Mouse (Mus musculus) limb, embryonic 15.5 days (tissue): ENCODE results near the gene Itpr1. TPM values are rescaled to one million over a fixed set of nuclear protein-coding genes. Genes with fewer than 3 reads are reported as not detected.

ENCODE experiments used
- ATAC-seq: fragments of 200-750 bp; cut with Nextera tagmentation; 2 replicates; pipeline ENCODE4 v1.8.0; 2017; ENCODE audit warnings: low read depth, moderate TSS enrichment; ENCODE audit not compliant: insufficient number of reproducible peaks, low FRiP score, low TSS enrichment
- H3K27ac ChIP-seq: fragments of 300-500 bp; sonication (generic); 2 replicates; pipeline ENCODE4 v1.5.1; 2015; ENCODE audit warnings: moderate library complexity, mild to moderate bottlenecking, inconsistent platforms
- H3K27me3 ChIP-seq: fragments of 300-500 bp; sonication (generic); 2 replicates; pipeline ENCODE4 v1.6.1; 2015; ENCODE audit warnings: inconsistent platforms
- H3K36me3 ChIP-seq: fragments of 300-500 bp; sonication (generic); 2 replicates; pipeline ENCODE4 v1.6.1; 2015; ENCODE audit warnings: inconsistent platforms
- H3K4me1 ChIP-seq: fragments of 300-500 bp; sonication (generic); 2 replicates; pipeline ENCODE4 v1.6.1; 2015; ENCODE audit warnings: inconsistent platforms
- H3K4me2 ChIP-seq: fragments of 300-500 bp; sonication (generic); 2 replicates; pipeline ENCODE4 v1.6.1; 2015; ENCODE audit warnings: mild to moderate bottlenecking, inconsistent platforms
- H3K4me3 ChIP-seq: fragments of 300-500 bp; sonication (generic); 2 replicates; pipeline ENCODE4 v1.5.1; 2015; ENCODE audit warnings: mild to moderate bottlenecking, inconsistent platforms
- H3K9ac ChIP-seq: fragments of 300-500 bp; sonication (generic); 2 replicates; pipeline ENCODE4 v1.6.1; 2015; ENCODE audit warnings: inconsistent platforms
- H3K9me3 ChIP-seq: fragments of 300-500 bp; sonication (generic); 2 replicates; pipeline ENCODE4 v1.6.1; 2016; ENCODE audit warnings: inconsistent platforms
- WGBS: fragments of 180-500 bp; shearing (Covaris S2); methylation state at CpG from one replicate; pipeline ENCODE4 v1.1.7; 2015; 5-methylcytosine and 5-hydroxymethylcytosine counted together
- polyA plus RNA-seq: library from polyadenylated mRNA; unstranded; fragments of >200 nt; fragmentation: Nextera tagmentation; extraction: Ambion mirVana; gene quantifications from 2 replicates; pipeline ENCODE4 v1.2.1, GENCODE M21; 2015

The Itpr1 gene
- polyA plus RNA-seq, 1 experiment from 2014 or later, result 9.0 TPM

DNA sequence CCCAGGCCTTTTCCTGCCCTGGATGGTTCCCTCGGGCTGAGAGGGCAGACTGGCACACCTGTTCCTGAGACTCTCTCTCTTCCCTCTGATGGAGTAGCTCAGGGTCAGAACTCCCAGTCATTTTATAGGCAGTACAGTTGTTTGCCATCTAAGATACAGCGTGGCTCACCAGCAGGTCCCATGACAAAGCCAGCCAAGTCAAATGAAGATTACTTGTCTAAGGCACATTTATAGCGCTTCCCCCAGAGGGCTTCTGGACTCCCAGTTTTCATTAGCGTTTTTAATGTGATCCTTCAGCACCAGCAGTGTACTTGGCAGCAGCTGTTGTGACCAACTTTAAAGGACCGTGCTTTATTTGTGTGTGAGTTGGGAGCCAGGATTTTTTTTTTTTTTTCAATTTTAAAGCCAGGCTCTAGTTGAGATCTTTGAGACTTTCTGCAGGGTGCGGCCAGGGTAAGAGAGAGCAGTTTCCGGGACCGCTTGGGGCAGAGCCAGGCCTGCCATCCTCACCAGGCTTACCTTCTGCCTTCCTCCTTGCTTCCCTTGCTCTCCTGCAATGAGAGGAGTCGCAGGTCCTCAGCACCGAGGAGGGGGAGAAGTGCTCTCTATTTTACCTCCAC, 281.4 kb downstream of the Itpr1 start:
- Histone ChIP-seq H3K36me3 (0 out of 2 replicates have a peak, but pooled peaks cover 7% of the 10 kb centered on the region), H3K4me1 (peaks cover 15% of the 10 kb centered on the region), H3K4me3 (no peak overlapping the region), H3K9me3 (no peaks in the 10 kb centered on the region), H3K27ac (peak overlapping the region; percentile 9; the same call in 1 of the 2 replicates), H3K27me3 (no peaks in the 10 kb centered on the region), H3K4me2 (no peak overlapping the region), H3K9ac (no peak overlapping the region)
- WGBS, result 38% methylated on average over 10 of the region's 10 CpGs
- ATAC-seq, result 0 out of 2 replicates have a peak, but pooled peaks have one; percentile 55

DNA sequence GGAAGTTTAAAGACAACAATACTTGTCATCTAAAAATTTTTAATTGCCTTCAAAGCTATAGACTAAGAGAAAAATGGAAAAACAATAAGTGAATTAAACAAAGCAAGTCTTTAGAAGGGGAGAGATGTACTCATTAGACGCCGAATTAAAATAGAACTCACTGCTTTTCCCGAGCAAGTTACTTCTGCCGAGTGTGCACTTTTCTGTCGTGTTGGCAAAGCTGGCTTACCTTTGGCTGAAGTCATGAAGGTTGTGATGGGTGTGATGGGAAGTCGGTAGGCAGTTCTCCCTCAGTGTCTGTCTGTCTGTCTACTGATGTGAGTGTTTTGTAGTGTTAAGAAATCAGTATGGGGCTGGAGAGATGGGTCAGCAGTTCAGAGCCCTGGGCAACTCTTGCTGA, 282.1 kb downstream of the Itpr1 start:
- H3K27ac ChIP-seq, result no peak overlapping the region
- no peak for ATAC-seq
- H3K4me3 ChIP-seq, result no peak overlapping the region
- no peaks in the 10 kb centered on the region for H3K9me3 ChIP-seq
- WGBS, result 73% methylated on average over 6 of the region's 6 CpGs
- 0 out of 2 replicates have a peak, but pooled peaks cover 4% of the 10 kb centered on the region for H3K36me3 ChIP-seq
- no peak overlapping the region for H3K4me2 ChIP-seq
- no peaks in the 10 kb centered on the region for H3K27me3 ChIP-seq
- H3K4me1 ChIP-seq, result peaks cover 15% of the 10 kb centered on the region
- H3K9ac ChIP-seq, result no peak overlapping the region

DNA sequence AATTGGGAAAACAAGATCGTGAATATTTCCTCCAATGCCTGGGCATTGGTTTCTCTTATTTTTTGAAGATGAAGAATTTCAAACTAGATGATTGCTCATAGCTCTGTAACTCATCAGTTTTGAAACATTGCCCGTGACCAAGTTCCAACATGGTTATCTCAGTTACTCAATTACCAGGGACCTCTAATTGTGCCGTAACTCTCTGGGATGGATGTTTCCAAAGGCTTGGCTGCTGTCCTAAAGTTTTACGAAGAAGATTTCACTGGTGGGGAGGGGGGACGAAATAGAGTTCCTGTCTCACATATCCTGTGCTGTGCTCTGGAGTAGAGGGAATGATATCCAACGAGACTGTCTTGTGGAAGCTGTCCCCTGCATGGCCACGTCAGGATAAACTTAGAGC, 285.2 kb downstream of the Itpr1 start:
- no peak overlapping the region for H3K4me2 ChIP-seq

DNA sequence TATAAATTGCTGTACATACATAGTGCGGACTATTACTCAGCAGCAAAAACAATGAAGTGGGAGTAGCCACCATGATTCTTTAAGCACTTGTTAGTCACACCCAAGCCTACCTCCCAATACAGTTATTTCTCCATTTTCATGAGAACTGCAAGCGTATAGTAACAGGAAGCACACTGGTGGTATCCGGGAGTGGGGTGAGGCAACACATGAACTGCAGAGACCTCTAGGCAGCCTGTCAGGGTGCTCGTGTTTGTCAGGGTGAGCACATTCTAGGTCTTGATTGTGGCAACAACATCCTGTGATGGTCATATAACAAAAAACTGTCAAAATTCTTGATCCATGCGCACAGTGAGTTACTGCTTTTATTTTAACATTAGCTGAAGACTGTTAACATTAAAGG, 290.8 kb downstream of the Itpr1 start:
- H3K4me1 ChIP-seq, result no peaks in the 10 kb centered on the region
- peaks cover 7% of the 10 kb centered on the region; the same call in 1 of the 2 replicates for H3K36me3 ChIP-seq
- H3K9ac ChIP-seq, result no peak overlapping the region
- H3K4me3 ChIP-seq, result no peak overlapping the region
- no peaks in the 10 kb centered on the region for H3K9me3 ChIP-seq
- H3K27ac ChIP-seq, result no peak overlapping the region
- no peaks in the 10 kb centered on the region for H3K27me3 ChIP-seq
- WGBS, result 89% methylated on average over 5 of the region's 5 CpGs
- H3K4me2 ChIP-seq, result no peak overlapping the region
- ATAC-seq, result no peak

More for the DNA sequence above, 285.2 kb downstream of the Itpr1 start:
- H3K27ac ChIP-seq, result no peak overlapping the region
- peaks cover 15% of the 10 kb centered on the region for H3K4me1 ChIP-seq
- no peak overlapping the region for H3K4me3 ChIP-seq
- H3K9me3 ChIP-seq, result no peaks in the 10 kb centered on the region
- ATAC-seq, result no peak
- WGBS, result 78% methylated on average over 7 of the region's 7 CpGs
- H3K36me3 ChIP-seq, result 0 out of 2 replicates have a peak, but pooled peaks cover 4% of the 10 kb centered on the region
- H3K27me3 ChIP-seq, result no peaks in the 10 kb centered on the region
- H3K9ac ChIP-seq, result no peak overlapping the region

DNA sequence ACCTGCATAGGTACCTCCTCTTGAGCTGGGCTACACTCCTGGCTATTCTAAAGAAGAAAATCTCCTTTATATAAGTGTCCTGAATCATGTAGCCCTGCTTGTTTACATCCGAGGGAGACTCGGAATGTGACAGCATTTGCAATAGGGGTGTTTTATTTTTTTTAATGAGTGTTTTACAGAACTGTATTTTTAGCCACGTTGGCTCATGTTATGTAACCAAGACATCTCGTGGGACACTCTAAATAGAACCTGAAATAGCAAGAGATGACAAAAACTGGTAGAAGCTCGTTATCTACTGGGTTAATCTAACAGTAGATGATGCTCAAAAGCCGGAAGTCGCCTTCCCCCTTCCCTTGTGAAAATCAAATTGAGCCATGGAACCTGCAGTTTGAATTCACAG, 291.8 kb downstream of the Itpr1 start:
- ATAC-seq, result no peak
- WGBS, result 80% methylated on average over 7 of the region's 7 CpGs

DNA sequence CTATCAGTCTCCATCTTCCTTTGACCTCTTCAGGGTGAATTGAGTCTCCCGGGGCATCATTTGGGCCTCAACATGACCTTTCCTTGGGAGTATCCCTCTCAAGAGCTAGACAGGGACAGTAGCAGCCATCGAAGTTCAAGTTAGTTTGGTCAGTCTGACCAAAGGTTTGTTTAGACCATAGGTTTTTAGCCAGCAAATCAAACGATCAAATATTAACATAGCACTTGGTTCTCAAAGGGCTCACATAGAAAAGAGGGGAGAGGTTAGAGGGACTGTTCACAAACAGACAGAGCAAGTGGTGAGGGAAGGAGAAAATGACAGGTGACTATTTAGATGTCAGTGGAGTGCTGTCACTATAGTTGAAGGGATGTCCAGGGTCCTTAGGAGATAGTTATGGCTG, 293.3 kb downstream of the Itpr1 start:
- Histone ChIP-seq H3K4me3 (no peak overlapping the region), H3K4me2 (no peak overlapping the region), H3K9me3 (no peaks in the 10 kb centered on the region), H3K27ac (no peak overlapping the region), H3K36me3 (peaks cover 11% of the 10 kb centered on the region; the same call in 1 of the 2 replicates), H3K4me1 (no peaks in the 10 kb centered on the region), H3K27me3 (no peaks in the 10 kb centered on the region), H3K9ac (no peak overlapping the region)
- no peak for ATAC-seq
- WGBS, result 91% methylated on average over 3 of the region's 3 CpGs

More for the DNA sequence above, 291.8 kb downstream of the Itpr1 start:
- H3K27me3 ChIP-seq, result no peaks in the 10 kb centered on the region
- no peak overlapping the region for H3K4me2 ChIP-seq
- H3K27ac ChIP-seq, result no peak overlapping the region
- no peaks in the 10 kb centered on the region for H3K9me3 ChIP-seq
- H3K4me1 ChIP-seq, result no peaks in the 10 kb centered on the region
- H3K4me3 ChIP-seq, result no peak overlapping the region
- H3K9ac ChIP-seq, result no peak overlapping the region
- peaks cover 2% of the 10 kb centered on the region; the same call in 1 of the 2 replicates for H3K36me3 ChIP-seq

DNA sequence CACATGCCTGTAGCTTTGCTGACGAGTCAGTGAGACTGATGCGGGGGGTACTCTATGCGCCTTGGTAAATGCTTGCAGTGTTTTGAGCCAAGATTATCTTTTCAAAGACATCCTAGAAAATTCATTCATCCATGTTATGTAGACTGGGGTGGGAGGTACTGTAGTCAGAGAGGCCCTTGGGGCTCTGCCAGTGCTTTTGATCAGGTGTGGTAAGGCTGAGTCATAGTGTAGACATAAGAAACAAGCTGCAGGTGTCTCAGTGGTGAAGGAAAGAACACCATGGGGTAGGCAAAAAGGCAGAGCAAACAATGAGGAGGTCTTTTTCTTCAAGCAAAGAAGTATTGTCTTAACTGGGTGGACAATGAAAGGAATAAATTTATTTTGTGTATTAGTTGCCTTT, 294.4 kb downstream of the Itpr1 start:
- H3K27ac ChIP-seq, result no peak overlapping the region
- peaks cover 11% of the 10 kb centered on the region; the same call in 1 of the 2 replicates for H3K36me3 ChIP-seq
- WGBS, result 76% methylated on average over 3 of the region's 3 CpGs
- no peak overlapping the region for H3K4me3 ChIP-seq
- H3K4me2 ChIP-seq, result no peak overlapping the region
- no peaks in the 10 kb centered on the region for H3K27me3 ChIP-seq
- no peak overlapping the region for H3K9ac ChIP-seq
- ATAC-seq, result no peak
- no peaks in the 10 kb centered on the region for H3K9me3 ChIP-seq
- no peaks in the 10 kb centered on the region for H3K4me1 ChIP-seq

DNA sequence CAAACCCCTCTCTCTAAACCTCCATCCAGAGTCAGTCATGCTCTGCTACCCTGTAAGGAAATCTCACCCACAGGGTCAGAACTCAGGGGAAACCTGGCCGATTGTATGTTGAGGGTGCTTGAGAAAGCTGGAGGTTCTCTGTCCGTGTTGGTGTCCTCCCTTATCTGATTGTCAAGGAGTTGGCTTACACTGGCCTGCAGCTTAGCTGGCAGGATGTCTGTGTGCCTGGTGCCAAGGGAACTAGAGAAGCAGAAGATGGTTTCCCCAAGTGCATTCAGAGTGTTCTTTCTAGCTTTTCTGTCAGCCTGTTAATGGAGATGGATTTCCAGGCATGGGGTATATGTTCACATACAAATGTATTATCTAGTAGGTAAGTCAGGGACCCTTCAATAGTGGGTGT, 296.4 kb downstream of the Itpr1 start:
- no peaks in the 10 kb centered on the region for H3K27me3 ChIP-seq
- no peaks in the 10 kb centered on the region for H3K4me1 ChIP-seq
- no peak overlapping the region for H3K4me3 ChIP-seq
- no peak overlapping the region for H3K4me2 ChIP-seq
- no peak overlapping the region for H3K9ac ChIP-seq
- 79% methylated on average over 2 of the region's 2 CpGs for WGBS
- H3K9me3 ChIP-seq, result no peaks in the 10 kb centered on the region
- H3K36me3 ChIP-seq, result peaks cover 11% of the 10 kb centered on the region; the same call in 1 of the 2 replicates
- H3K27ac ChIP-seq, result no peak overlapping the region
- ATAC-seq, result no peak

DNA sequence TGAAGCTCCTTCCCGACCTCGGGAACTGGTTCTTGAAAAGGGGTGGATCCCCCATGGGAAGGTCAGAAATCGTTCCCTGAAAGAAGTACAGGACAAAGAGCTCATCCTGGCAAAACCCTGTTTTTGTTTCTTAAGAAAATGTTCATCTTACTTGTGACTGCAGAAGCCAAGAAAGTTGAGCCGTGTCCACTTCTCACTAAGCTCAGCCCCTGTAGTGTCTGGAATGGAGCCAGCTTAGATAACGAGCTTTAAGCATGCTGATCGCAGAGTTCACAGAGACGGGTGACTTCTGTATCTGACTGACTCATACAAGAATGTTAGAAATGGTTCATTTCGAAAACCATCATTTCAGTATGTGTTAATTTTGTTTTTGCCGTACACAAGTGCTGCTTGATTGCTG, 297.2 kb downstream of the Itpr1 start:
- 55% methylated on average over 9 of the region's 9 CpGs for WGBS
- Histone ChIP-seq H3K9ac (no peak overlapping the region), H3K27me3 (no peaks in the 10 kb centered on the region), H3K4me2 (no peak overlapping the region), H3K4me3 (no peak overlapping the region), H3K9me3 (no peaks in the 10 kb centered on the region), H3K36me3 (peaks cover 11% of the 10 kb centered on the region; the same call in 1 of the 2 replicates), H3K27ac (no peak overlapping the region), H3K4me1 (no peaks in the 10 kb centered on the region)
- no peak for ATAC-seq

DNA sequence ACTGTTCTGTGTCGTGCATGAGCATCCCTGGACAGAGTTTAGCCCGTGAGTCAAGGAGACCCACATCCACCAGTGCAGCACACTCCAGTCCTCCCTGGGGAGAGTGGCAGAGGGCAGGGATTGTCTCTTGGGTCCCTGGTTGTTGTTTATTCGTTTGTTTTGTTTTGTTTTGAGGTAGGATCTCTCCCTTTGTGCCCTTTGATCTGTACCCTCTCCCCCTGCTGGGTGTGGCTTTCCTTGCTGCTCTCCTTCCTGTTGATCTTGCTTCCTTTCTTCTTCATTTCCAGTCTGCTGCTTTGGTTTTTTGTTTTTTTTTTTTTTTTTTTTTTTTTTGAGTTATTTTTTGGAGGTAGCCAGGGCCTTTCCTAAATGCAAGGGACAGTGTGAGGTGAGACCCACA, 299.2 kb downstream of the Itpr1 start:
- H3K27ac ChIP-seq, result no peak overlapping the region
- no peak overlapping the region for H3K9ac ChIP-seq
- peaks cover 3% of the 10 kb centered on the region; the same call in 1 of the 2 replicates for H3K4me1 ChIP-seq
- H3K9me3 ChIP-seq, result no peaks in the 10 kb centered on the region
- peaks cover 9% of the 10 kb centered on the region; the same call in 1 of the 2 replicates for H3K36me3 ChIP-seq
- no peak overlapping the region for H3K4me2 ChIP-seq
- no peak for ATAC-seq
- H3K27me3 ChIP-seq, result no peaks in the 10 kb centered on the region
- no peak overlapping the region for H3K4me3 ChIP-seq
- WGBS, result 56% methylated on average over 3 of the region's 3 CpGs

DNA sequence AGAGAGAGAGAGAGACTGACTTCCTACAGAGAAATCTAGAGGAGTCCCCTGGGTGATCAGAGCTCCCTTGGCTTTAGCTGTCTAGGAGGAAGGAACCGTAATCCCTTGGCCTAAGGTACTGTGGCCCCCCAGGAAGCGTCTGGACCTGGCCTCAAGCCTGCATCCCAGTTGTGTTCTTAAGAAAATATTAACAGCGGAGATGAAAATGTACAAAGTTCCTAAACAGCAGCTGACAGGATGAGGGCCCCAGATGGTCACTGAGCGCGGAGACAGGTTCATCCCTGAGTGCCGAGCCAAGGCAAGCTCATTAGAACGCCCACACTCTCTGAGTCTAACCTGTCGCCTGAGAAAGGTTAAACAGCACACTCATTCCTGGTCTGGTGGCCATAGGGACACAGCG, 300.1 kb downstream of the Itpr1 start:
- Histone ChIP-seq H3K9me3 (no peaks in the 10 kb centered on the region), H3K4me3 (no peak overlapping the region), H3K27ac (no peak overlapping the region), H3K4me2 (no peak overlapping the region), H3K36me3 (peaks cover 9% of the 10 kb centered on the region; the same call in 1 of the 2 replicates), H3K4me1 (peaks cover 3% of the 10 kb centered on the region; the same call in 1 of the 2 replicates), H3K9ac (no peak overlapping the region), H3K27me3 (no peaks in the 10 kb centered on the region)
- 80% methylated on average over 9 of the region's 9 CpGs for WGBS
- no peak for ATAC-seq

DNA sequence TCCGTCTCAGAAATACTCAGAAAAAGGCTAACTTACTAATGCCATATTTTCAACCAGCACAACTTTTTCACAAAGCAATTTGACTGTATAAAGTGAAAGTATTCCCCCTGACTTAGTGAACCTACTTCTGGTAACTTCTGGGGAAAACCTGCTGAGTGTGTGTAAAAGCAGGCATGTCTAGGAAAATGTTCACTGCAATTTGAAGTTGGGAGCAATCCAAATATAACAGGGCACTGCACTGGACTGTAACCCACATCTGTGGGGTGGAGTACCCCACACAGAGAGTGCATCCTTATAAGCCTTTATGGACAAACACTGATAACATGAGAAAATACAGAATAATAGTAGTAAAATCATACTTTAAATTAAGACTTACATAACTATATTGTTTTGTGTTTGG, 303.4 kb downstream of the Itpr1 start:
- Histone ChIP-seq H3K4me3 (no peak overlapping the region), H3K4me2 (no peak overlapping the region), H3K9me3 (no peaks in the 10 kb centered on the region), H3K4me1 (peaks cover 7% of the 10 kb centered on the region; the same call in 1 of the 2 replicates), H3K36me3 (peaks cover 13% of the 10 kb centered on the region), H3K27me3 (no peaks in the 10 kb centered on the region), H3K9ac (no peak overlapping the region), H3K27ac (no peak overlapping the region)
- ATAC-seq, result no peak
- 78% methylated on average over 1 of the region's 1 CpGs for WGBS
